Mouse (Mus musculus) mesoderm, embryonic 11.5 days (tissue): ENCODE results near the gene Pomgnt2.

Experiments used
- DNase-seq: peaks from one replicate; pipeline ENCODE4 v3.0.0-alpha.2; 2012; ENCODE audit warnings: low read depth, low spot score

Pomgnt2 gene

DNA sequence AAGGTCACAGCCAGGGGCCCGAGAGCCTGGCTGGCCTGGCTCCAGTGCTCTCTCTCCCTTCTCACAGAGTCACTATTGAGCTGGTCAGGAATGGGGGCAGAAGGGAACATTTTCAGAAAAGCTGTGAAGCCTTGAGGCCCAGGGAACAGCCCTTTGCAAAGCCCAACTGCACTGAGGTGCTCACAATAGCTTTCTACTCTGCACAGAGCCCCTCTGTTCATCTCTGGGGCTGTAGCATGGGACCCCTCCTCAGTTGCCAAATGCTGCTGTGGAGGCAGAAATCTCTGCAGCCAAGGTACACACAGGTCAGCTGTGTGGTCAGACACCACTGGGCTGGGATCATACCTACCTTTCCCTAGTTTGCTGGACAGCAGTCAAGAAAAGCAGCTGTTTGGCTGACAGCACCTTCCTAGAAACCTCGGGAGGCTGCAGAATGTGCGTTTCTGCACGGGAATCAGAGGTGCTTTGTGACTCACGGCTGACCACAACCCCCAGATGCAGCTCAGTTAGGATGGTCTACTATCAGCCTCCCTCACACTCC, 27.0 kb downstream of the Pomgnt2 start:
- no peak for DNase-seq

DNA sequence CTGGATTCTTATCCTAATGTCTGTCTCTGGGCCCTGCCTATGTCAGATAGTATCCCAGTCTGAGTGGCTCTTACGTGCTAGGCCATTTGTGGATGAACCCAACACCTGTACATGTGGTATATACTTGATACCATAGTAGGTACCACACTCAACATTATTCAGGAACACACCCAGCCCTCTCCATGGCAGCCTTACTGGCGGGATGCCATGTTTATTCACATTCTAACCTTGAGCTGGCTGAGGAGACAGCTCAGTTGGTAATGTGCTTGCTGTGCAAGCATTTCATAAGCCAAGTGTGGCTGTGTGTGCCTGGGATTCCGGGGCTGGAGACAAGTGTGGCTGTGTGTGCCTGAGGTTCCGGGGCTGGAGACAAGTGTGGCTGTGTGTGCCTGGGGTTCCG, 28.7 kb downstream of the Pomgnt2 start:
- no peak for DNase-seq

DNA sequence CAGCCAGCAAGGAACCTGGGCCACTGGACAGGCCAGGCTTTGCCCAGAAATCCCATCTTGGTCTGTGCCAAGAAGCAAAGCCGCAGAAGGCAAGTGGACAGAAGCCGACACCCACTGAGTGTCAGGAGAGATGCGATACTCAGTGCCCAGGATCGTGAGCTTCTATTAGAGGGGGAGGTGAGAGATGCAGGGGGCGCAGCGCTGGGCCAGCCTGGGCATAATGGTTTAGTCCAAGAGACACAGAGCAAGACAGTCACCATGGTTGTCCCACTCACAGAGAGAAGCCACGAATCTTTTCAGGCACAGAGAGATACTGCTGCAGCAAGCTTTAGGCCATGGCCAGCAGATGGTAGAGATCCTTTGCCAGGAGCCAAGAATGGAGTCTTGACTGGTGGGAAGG, 32.0 kb downstream of the Pomgnt2 start:
- DNase-seq: no peak

DNA sequence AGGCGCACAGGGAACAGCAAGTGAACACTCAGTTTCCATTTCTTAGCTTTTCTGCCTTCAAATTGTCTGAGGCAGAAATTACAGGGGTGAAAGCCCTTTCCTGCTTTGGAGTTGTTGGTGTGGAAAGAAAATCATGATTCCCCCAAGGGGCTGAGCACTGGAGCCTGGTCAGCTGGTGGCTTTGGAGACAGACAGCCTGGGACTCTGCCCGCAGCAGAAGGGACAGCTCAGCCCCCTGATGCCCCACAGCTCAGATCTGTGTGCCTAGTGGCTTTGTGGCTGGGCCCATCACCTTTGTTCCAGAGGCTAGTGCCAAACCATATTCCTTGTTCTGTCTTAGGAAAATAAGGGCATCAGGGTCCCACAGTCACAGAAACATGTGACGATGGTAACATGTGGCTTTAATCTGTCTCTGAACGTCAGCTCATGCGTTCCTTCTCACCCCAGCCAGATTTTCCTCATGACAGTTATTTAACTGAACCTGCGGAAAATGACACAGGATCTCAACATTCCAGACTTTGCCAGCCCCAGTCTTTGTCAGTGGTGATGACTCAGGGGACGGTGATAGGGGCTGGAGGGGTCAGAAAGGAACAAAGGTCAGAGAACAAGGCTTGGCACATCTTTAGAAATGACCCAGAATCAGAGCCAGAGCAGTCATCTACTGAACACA, 36.8 kb downstream of the Pomgnt2 start:
- peak; percentile 22 for DNase-seq

DNA sequence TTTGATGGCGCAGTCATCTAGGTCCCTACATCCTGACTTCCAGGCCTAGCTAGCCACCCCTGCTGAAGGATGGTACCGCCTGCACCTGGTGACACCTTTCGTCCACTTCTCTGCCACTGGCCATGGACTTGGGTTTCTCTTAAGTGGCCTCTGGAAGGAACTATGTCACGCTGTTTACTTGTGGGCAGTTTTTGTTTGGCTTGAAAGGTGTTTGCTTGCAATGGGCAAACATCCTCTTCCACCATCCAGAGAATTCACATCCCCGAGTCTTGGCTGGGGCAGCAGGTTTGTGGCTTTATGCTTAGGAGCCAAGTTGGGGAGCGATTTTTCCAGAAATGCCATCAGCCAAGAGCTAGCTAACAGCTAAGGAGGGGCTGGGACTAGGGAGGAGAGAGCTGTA, 44.3 kb downstream of the Pomgnt2 start:
- DNase-seq: no peak

DNA sequence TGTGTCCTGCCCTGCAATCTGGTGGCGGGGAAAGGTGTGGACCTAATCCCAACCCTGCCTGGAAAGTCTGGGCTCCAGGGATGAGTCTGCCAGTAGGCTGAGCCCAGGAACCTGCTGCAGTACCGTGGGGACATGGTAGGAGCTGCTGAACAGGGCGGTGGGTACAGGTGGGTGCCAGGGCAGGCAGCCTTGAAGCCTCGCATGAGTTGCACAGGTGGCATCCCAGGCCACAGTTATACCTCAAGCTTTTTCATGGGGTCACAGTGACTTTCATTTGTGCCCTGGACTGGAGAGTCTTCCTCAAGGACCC, 45.8 kb downstream of the Pomgnt2 start:
- DNase-seq: no peak

DNA sequence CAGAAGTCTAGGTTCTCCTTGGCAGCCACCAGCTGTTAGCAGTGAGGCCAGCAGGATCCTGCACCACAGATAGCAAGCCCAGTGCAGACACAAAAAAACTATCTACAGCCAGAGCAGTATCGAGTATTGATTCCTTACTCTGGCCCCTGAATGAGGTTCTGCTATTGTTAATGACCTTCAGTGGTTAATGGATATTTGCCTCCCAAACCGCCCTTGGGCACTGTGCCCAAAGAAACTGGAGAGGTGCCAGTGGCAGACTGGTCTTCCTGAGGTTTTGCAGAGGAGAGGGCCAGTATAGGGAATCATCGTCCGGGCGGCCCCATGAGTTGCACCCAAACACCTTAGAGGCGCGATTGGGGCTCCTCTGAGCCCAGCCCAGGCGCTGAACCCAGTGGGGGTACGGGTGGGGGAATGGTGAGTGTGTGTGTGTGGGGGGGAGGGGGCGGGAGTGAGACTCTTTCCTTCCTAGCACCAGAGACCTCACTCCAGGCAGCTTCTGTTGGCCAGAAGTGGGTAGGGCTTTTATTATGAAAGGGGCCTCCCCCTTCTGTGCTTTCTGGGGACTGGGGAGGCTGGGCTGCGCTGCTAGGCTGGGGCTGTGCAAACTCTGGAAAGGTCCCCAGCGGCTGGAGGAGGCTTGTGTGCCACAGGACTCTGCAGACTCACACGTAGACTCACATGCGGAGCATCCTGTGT, 46.3 kb downstream of the Pomgnt2 start, which contains the start of gene Fam198a:
Gene Fam198a (plus strand): TSS at position 571 of the 696 bp plus-strand sequence.
- peak; percentile 23 for DNase-seq

DNA sequence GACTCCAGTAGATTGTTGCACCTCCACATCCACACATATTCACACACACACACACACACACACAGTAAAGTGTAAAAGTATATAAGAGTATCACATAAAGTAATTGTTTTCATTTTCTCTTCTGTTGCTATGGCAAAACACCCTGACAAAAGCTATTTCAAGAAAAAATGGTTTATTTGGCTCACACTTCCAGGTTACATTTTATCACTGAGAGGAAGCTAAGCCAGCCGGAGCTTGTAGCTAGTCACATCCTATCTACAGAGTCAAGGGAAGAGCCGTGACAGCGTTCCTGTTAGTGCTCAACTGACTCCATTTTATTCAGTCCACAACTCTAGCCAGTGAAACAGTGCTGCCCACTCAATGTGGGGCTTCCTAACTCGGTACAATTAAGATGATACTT, 48.5 kb downstream of the Pomgnt2 start:
- DNase-seq: no peak

DNA sequence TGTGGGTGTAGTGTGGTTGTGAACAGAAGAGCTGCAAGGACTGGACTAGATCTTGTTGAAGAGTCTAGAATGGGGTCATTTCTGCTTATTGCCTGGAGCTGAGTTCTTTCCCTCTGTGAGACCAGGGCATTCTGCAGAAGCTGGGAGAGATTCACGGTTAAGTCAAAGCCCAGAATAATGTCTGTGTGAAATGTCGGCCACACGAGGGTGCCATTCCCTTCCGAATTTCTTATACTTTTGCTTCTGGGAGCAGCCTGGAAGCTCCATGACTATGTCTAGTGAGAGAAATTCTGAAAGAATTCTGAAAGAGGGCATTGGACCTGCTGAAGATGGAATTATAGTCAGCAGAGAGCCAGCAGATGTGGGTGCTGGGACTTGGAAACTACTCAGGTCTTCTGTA, 49.1 kb downstream of the Pomgnt2 start:
- DNase-seq: peak; percentile 32

DNA sequence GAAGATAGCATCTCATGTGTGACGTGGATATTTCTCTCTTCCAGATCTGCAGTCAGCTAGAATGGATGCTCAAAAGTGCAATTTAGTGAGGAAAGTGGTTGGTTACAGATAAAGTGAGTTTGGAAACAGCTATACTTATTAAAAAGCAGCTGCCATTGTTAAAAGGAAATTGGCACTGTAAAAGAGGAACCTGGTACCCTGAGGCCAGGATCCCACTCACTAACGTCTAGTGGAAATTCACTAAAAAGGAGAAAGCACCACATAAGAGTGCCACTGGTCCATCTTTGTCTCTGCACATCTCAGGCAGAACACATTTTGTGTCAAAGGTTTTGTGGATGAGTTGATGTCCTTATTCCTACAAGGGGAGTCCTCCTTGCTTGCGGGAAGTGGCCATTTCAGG, 53.3 kb downstream of the Pomgnt2 start:
- no peak for DNase-seq

DNA sequence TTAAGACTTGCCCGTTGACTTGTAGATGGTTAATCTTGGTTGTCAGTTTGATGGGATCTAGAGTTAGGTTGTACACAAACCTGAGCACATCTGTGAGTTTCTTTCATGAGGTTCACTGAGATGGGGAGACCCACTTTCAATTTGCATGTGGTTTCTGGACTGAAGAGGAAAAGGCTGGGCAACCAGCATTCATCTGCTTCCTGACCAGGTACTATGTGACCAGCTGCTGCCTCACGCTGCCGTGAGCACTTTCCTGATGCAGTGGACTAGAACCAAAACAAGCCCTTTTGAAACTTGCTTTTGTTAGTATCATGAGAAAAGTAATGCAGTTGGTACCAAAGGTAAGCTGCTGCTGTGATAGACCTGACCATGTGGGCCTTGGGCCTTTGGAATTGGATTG, 53.9 kb downstream of the Pomgnt2 start:
- DNase-seq: no peak

DNA sequence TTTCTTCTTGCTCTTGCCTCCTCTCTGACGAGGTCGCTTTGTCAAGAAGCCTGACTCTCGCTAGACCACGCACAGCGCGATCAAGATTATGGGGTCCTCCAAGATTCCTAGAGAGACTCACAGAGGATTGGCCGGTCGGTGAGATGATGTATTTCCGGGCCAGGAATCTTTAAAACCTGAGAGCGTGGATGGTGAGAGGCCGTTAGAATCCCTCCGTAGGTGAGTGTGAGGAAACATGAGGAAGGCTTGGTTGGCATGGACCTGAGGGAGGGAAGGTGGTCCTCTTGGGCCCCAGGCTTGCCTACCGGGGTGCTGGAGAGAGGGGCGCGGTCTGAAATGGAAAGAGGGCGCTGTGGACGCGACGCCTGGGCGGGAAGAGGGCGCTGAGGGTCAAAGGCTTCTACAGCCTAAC, 59.0 kb downstream of the Pomgnt2 start:
- peak; percentile 61 for DNase-seq

DNA sequence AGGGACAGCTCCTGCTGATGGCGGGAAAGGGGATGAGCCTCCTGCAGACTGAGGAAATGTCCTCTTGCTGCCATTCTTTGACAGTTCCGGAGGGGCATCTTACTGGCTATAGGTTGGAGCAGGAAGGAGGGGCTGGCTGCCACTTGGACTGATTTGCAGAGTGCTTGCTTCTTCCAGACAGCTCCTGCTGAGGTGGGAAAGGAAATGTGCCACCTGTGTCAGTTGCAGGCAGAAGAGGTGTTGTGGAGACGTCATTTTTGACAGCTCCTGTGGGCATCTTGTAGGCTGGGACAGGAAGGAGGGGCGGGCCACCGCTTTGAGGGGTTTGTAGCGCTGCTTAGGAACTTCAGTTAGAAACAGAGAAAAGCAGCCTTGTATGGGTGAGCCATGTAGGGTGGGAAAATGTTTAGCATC, 59.5 kb downstream of the Pomgnt2 start:
- DNase-seq: no peak

DNA sequence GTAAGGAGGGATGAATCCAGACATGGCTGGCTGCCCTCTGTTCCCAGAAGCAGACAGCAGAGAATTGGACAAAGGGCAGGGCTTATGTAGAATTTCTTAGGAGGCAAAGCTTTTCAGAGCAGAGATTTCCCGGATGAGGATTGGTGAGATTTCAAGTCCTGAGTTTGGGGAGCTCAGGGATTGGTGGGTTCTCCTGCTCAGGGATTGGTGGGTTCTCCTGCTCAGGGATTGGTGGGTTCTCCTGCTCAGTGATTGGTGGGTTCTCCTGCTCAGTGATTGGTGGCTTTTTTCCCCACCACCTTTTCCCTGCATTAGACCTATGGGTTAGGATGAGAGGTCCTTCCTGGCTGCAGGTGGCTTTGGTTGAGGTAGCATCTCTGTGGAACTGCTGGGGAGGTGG, 60.0 kb downstream of the Pomgnt2 start:
- DNase-seq: peak; percentile 15

DNA sequence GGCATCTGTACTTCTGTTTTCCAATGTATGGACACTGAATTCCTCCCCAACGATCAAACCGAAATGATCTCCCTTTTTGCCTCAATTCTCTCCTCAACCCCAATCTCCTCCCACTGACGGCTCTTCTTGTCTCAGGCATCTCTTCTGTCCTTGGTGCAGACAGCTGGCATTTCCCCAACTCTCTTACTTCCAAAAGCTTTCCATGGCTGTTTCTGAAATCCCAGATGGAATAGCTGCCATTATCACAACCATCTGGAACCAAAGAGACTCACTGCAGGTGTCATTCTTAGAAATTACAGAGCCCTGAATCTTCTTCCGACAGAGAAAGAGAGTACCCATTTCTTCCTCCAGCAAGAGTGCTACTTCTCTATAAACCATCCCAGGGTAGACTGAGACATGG, 62.1 kb downstream of the Pomgnt2 start:
- no peak for DNase-seq
